Mouse (Mus musculus): ENCODE measurements at regions not wholly inside any gene's neighbourhood (a gene's known extent, or its start where the extent isn't known, plus 50 kb on each side); places are given as distances from the start of the nearest gene placed in this dataset.

- H3K27ac ChIP-seq (ENCODE audit: insufficient read depth, low read depth, low read length), result no peak overlapping the region
- H3K4me1 ChIP-seq (ENCODE audit: control insufficient read depth, insufficient read depth, low read length), result no peaks in the 10 kb centered on the region
- no peak overlapping the region for H3K4me3 ChIP-seq (ENCODE audit: insufficient read depth, low read length)
- TF ChIP-seq POLR2A (IDR thresholded peaks at IDR 0.05; ENCODE audit: borderline replicate concordance, low read depth, low read length), result no peak
- no peak for TF ChIP-seq CTCF (IDR thresholded peaks at IDR 0.05; ENCODE audit: low read depth, low read length)
Observed at GRCm38 (mm10) chr13:25958592-25958991, 688.3 kb upstream of the Nrsn1 start.

GRCm38 (mm10) chr13:25958153-25958466 is 687.8 kb upstream of the Nrsn1 start:
- TF ChIP-seq CTCF (IDR thresholded peaks at IDR 0.05; ENCODE audit: low read depth, low read length) (no peak), POLR2A (IDR thresholded peaks at IDR 0.05; ENCODE audit: borderline replicate concordance, low read depth, low read length) (no peak)
- Histone ChIP-seq H3K4me3 (ENCODE audit: insufficient read depth, low read length) (no peak overlapping the region), H3K27ac (ENCODE audit: insufficient read depth, low read depth, low read length) (no peak overlapping the region), H3K4me1 (ENCODE audit: control insufficient read depth, insufficient read depth, low read length) (no peaks in the 10 kb centered on the region)

- no peak overlapping the region for H3K27ac ChIP-seq (ENCODE audit: insufficient read depth, low read depth, low read length)
Observed at GRCm38 (mm10) chr13:25957451-25958152, 687.3 kb upstream of the Nrsn1 start.

GRCm38 (mm10) chr13:25937631-25938030 is 667.3 kb upstream of the Nrsn1 start:
- TF ChIP-seq CTCF (IDR thresholded peaks at IDR 0.05; ENCODE audit: low read depth, low read length) (no peak), POLR2A (IDR thresholded peaks at IDR 0.05; ENCODE audit: borderline replicate concordance, low read depth, low read length) (no peak)

More at GRCm38 (mm10) chr13:25957451-25958152, 687.3 kb upstream of the Nrsn1 start:
- no peaks in the 10 kb centered on the region for H3K4me1 ChIP-seq (ENCODE audit: control insufficient read depth, insufficient read depth, low read length)
- H3K4me3 ChIP-seq (ENCODE audit: insufficient read depth, low read length), result no peak overlapping the region
- TF ChIP-seq POLR2A (IDR thresholded peaks at IDR 0.05; ENCODE audit: borderline replicate concordance, low read depth, low read length), result no peak
- TF ChIP-seq CTCF (IDR thresholded peaks at IDR 0.05; ENCODE audit: low read depth, low read length), result no peak

GRCm38 (mm10) chr13:25933783-25934182 is 663.5 kb upstream of the Nrsn1 start:
- TF ChIP-seq POLR2A (IDR thresholded peaks at IDR 0.05; ENCODE audit: borderline replicate concordance, low read depth, low read length) (no peak), CTCF (IDR thresholded peaks at IDR 0.05; ENCODE audit: low read depth, low read length) (no peak)
- H3K4me1 ChIP-seq (ENCODE audit: control insufficient read depth, insufficient read depth, low read length), result no peaks in the 10 kb centered on the region
- no peak overlapping the region for H3K4me3 ChIP-seq (ENCODE audit: insufficient read depth, low read length)
- no peak overlapping the region for H3K27ac ChIP-seq (ENCODE audit: insufficient read depth, low read depth, low read length)

More at GRCm38 (mm10) chr13:25937631-25938030, 667.3 kb upstream of the Nrsn1 start:
- Histone ChIP-seq H3K4me1 (ENCODE audit: control insufficient read depth, insufficient read depth, low read length) (no peaks in the 10 kb centered on the region), H3K27ac (ENCODE audit: insufficient read depth, low read depth, low read length) (no peak overlapping the region), H3K4me3 (ENCODE audit: insufficient read depth, low read length) (no peak overlapping the region)

GRCm38 (mm10) chr13:25933246-25933645 is 662.9 kb upstream of the Nrsn1 start:
- TF ChIP-seq POLR2A (IDR thresholded peaks at IDR 0.05; ENCODE audit: borderline replicate concordance, low read depth, low read length) (no peak), CTCF (IDR thresholded peaks at IDR 0.05; ENCODE audit: low read depth, low read length) (no peak)
- no peak overlapping the region for H3K4me3 ChIP-seq (ENCODE audit: insufficient read depth, low read length)
- H3K27ac ChIP-seq (ENCODE audit: insufficient read depth, low read depth, low read length), result no peak overlapping the region
- H3K4me1 ChIP-seq (ENCODE audit: control insufficient read depth, insufficient read depth, low read length), result no peaks in the 10 kb centered on the region

- TF ChIP-seq CTCF (IDR thresholded peaks at IDR 0.05; ENCODE audit: low read depth, low read length) (no peak), POLR2A (IDR thresholded peaks at IDR 0.05; ENCODE audit: borderline replicate concordance, low read depth, low read length) (no peak)
- H3K4me3 ChIP-seq (ENCODE audit: insufficient read depth, low read length), result no peak overlapping the region
- no peak overlapping the region for H3K27ac ChIP-seq (ENCODE audit: insufficient read depth, low read depth, low read length)
- H3K4me1 ChIP-seq (ENCODE audit: control insufficient read depth, insufficient read depth, low read length), result no peaks in the 10 kb centered on the region
Observed at GRCm38 (mm10) chr13:25932810-25933209, 662.5 kb upstream of the Nrsn1 start.

- no peak for TF ChIP-seq CTCF (IDR thresholded peaks at IDR 0.05; ENCODE audit: low read depth, low read length)
- TF ChIP-seq POLR2A (IDR thresholded peaks at IDR 0.05; ENCODE audit: borderline replicate concordance, low read depth, low read length), result no peak
- H3K4me3 ChIP-seq (ENCODE audit: insufficient read depth, low read length), result no peak overlapping the region
- no peak overlapping the region for H3K27ac ChIP-seq (ENCODE audit: insufficient read depth, low read depth, low read length)
- H3K4me1 ChIP-seq (ENCODE audit: control insufficient read depth, insufficient read depth, low read length), result no peaks in the 10 kb centered on the region
Observed at GRCm38 (mm10) chr13:25932365-25932764, 662.1 kb upstream of the Nrsn1 start.

GRCm38 (mm10) chr13:25925685-25926084 is 655.4 kb upstream of the Nrsn1 start:
- Histone ChIP-seq H3K27ac (ENCODE audit: insufficient read depth, low read depth, low read length) (no peak overlapping the region), H3K4me1 (ENCODE audit: control insufficient read depth, insufficient read depth, low read length) (no peaks in the 10 kb centered on the region), H3K4me3 (ENCODE audit: insufficient read depth, low read length) (no peak overlapping the region)
- TF ChIP-seq POLR2A (IDR thresholded peaks at IDR 0.05; ENCODE audit: borderline replicate concordance, low read depth, low read length) (no peak), CTCF (IDR thresholded peaks at IDR 0.05; ENCODE audit: low read depth, low read length) (no peak)

GRCm38 (mm10) chr13:25899871-25900270 is 629.6 kb upstream of the Nrsn1 start:
- Histone ChIP-seq H3K4me1 (ENCODE audit: control insufficient read depth, insufficient read depth, low read length) (no peaks in the 10 kb centered on the region), H3K4me3 (ENCODE audit: insufficient read depth, low read length) (no peak overlapping the region), H3K27ac (ENCODE audit: insufficient read depth, low read depth, low read length) (no peak overlapping the region)
- no peak for TF ChIP-seq CTCF (IDR thresholded peaks at IDR 0.05; ENCODE audit: low read depth, low read length)
- TF ChIP-seq POLR2A (IDR thresholded peaks at IDR 0.05; ENCODE audit: borderline replicate concordance, low read depth, low read length), result no peak

Measured in bone marrow macrophage, adult 2 months (primary cell).